Mouse (Mus musculus) midbrain, postnatal 0 days (tissue): Measurements from ENCODE around the gene Arid1b. TPM values are rescaled to one million over a fixed set of nuclear protein-coding genes. Genes with fewer than 3 reads are reported as not detected.

Experiments
- ATAC-seq: fragments of 200-750 bp; cut with Nextera tagmentation; 2 replicates; pipeline ENCODE4 v1.8.0; 2017; ENCODE audit warnings: moderate number of reproducible peaks, mild to moderate bottlenecking, moderate TSS enrichment, moderate library complexity; ENCODE audit not compliant: low FRiP score
- DNase-seq: peaks from one replicate; pipeline ENCODE4 v3.0.0-alpha.2; 2015; ENCODE audit warnings: low spot score
- H3K27ac ChIP-seq: fragments of 300-500 bp; sonication (generic); 2 replicates; pipeline ENCODE4 v1.5.1; 2014; ENCODE audit warnings: low read depth, mild to moderate bottlenecking, low read length, mixed read lengths
- H3K27me3 ChIP-seq: fragments of 300-500 bp; sonication (generic); 2 replicates; pipeline ENCODE4 v1.6.1; 2014; ENCODE audit warnings: low read length, control low read depth, mixed read lengths; ENCODE audit not compliant: insufficient read depth
- H3K36me3 ChIP-seq: fragments of 300-500 bp; sonication (generic); 2 replicates; pipeline ENCODE4 v1.6.1; 2014; ENCODE audit warnings: low read length, control low read depth, mixed read lengths; ENCODE audit not compliant: insufficient read depth
- H3K4me1 ChIP-seq: fragments of 300-500 bp; sonication (generic); 2 replicates; pipeline ENCODE4 v1.6.1; 2014; ENCODE audit warnings: mild to moderate bottlenecking, control low read depth, antibody characterized with exemption, low read length, mixed read lengths; ENCODE audit not compliant: insufficient read depth
- H3K4me2 ChIP-seq: fragments of 300-500 bp; sonication (generic); 2 replicates; pipeline ENCODE4 v1.6.1; 2014; ENCODE audit warnings: low read depth, mild to moderate bottlenecking, low read length, mixed read lengths; ENCODE audit not compliant: poor library complexity, severe bottlenecking
- H3K4me3 ChIP-seq: fragments of 300-500 bp; sonication (generic); 2 replicates; pipeline ENCODE4 v1.5.1; 2014; ENCODE audit warnings: low read depth, mild to moderate bottlenecking, low read length, moderate library complexity
- H3K9ac ChIP-seq: fragments of 300-500 bp; sonication (generic); replicated peaks from 2 replicates; pipeline ENCODE4 v1.6.1; 2014; ENCODE audit warnings: mild to moderate bottlenecking, low read length, moderate library complexity, mixed read lengths; ENCODE audit not compliant: poor library complexity, severe bottlenecking
- H3K9me3 ChIP-seq: fragments of 300-500 bp; sonication (generic); 2 replicates; pipeline ENCODE4 v1.6.1; 2016; ENCODE audit warnings: low read length, control low read depth
- CTCF ChIP-seq: IDR thresholded peaks from 2 replicates; pipeline ENCODE4 v1.5.1; 2016; ENCODE audit warnings: antibody characterized with exemption, mild to moderate bottlenecking
- WGBS: fragments of 180-500 bp; shearing (Covaris S2); extraction: QIAGEN DNeasy Blood & Tissue Kit; methylation state at CpG from one replicate; pipeline ENCODE4 v1.1.7; 2014; 5-methylcytosine and 5-hydroxymethylcytosine counted together
- polyA plus RNA-seq: library from polyadenylated mRNA; unstranded; fragments of >200 nt; fragmentation: Nextera tagmentation; extraction: Ambion mirVana; gene quantifications from 2 replicates; pipeline ENCODE4 v1.2.1, GENCODE M21; 2015
- total RNA-seq: library from RNA; depleted of rRNA; stranded (reverse); fragments of >200 nt; gene quantifications from 2 replicates; pipeline ENCODE4 v1.2.3, GENCODE M21; 2014

Arid1b gene
- total and polyA plus RNA-seq, 2 experiments from 2014 or later: 11.9 to 73.3 TPM

- DNase-seq: no peak
Observed at GRCm38 (mm10) chr17:4972261-4972660, 21.9 kb upstream of the Arid1b start.

GRCm38 (mm10) chr17:4974736-4975135 is 19.4 kb upstream of the Arid1b start:
- Histone ChIP-seq H3K27me3 (no peaks in the 10 kb centered on the region), H3K9ac (no peak overlapping the region), H3K9me3 (no peaks in the 10 kb centered on the region), H3K36me3 (no peaks in the 10 kb centered on the region), H3K27ac (no peak overlapping the region), H3K4me2 (no peak overlapping the region), H3K4me3 (no peak overlapping the region), H3K4me1 (no peaks in the 10 kb centered on the region)
- TF ChIP-seq CTCF: no peak
- ATAC-seq (no peak), DNase-seq (peak; percentile 84)
- 73% methylated on average over 11 of the region's 11 CpGs for WGBS

More at GRCm38 (mm10) chr17:4972261-4972660, 21.9 kb upstream of the Arid1b start:
- ATAC-seq: no peak
- 47% methylated on average over 6 of the region's 6 CpGs for whole genome bisulfite sequencing
- Histone ChIP-seq H3K36me3 (no peaks in the 10 kb centered on the region), H3K9ac (no peak overlapping the region), H3K4me1 (no peaks in the 10 kb centered on the region), H3K27ac (no peak overlapping the region; the same call in 1 of the 2 replicates), H3K4me3 (no peak overlapping the region), H3K27me3 (no peaks in the 10 kb centered on the region), H3K4me2 (no peak overlapping the region), H3K9me3 (no peaks in the 10 kb centered on the region)
- no peak for TF ChIP-seq CTCF

- Histone ChIP-seq H3K9ac (no peak overlapping the region), H3K27ac (no peak overlapping the region), H3K27me3 (no peaks in the 10 kb centered on the region), H3K9me3 (no peaks in the 10 kb centered on the region), H3K4me1 (no peaks in the 10 kb centered on the region), H3K36me3 (no peaks in the 10 kb centered on the region), H3K4me3 (no peak overlapping the region), H3K4me2 (no peak overlapping the region)
- ATAC-seq (no peak), DNase-seq (no peak)
- WGBS: 89% methylated on average over 7 of the region's 7 CpGs
- TF ChIP-seq CTCF: no peak
Observed at GRCm38 (mm10) chr17:4980151-4980550, 14.0 kb upstream of the Arid1b start.

GRCm38 (mm10) chr17:4982819-4983218 is 11.3 kb upstream of the Arid1b start:
- Histone ChIP-seq H3K9ac (no peak overlapping the region), H3K4me1 (no peaks in the 10 kb centered on the region), H3K27ac (no peak overlapping the region), H3K9me3 (no peaks in the 10 kb centered on the region), H3K4me3 (no peak overlapping the region), H3K4me2 (no peak overlapping the region), H3K36me3 (no peaks in the 10 kb centered on the region), H3K27me3 (no peaks in the 10 kb centered on the region)
- DNase-seq (no peak), ATAC-seq (no peak)
- 95% methylated on average over 5 of the region's 5 CpGs for WGBS
- no peak for TF ChIP-seq CTCF

- Histone ChIP-seq H3K4me2 (no peak overlapping the region), H3K27me3 (no peaks in the 10 kb centered on the region), H3K9me3 (no peaks in the 10 kb centered on the region), H3K4me3 (no peak overlapping the region), H3K36me3 (no peaks in the 10 kb centered on the region), H3K27ac (no peak overlapping the region), H3K9ac (no peak overlapping the region), H3K4me1 (no peaks in the 10 kb centered on the region)
- no peak for TF ChIP-seq CTCF
- 89% methylated on average over 7 of the region's 7 CpGs for WGBS
- no peak for ATAC-seq
- DNase-seq: no peak
Observed at GRCm38 (mm10) chr17:4984691-4985090, 9.4 kb upstream of the Arid1b start.

GRCm38 (mm10) chr17:4990911-4991560 is 3.1 kb upstream of the Arid1b start:
- Histone ChIP-seq H3K4me1 (no peaks in the 10 kb centered on the region), H3K4me3 (no peak overlapping the region), H3K36me3 (no peaks in the 10 kb centered on the region), H3K9ac (no peak overlapping the region), H3K27ac (no peak overlapping the region), H3K27me3 (no peaks in the 10 kb centered on the region), H3K4me2 (no peak overlapping the region), H3K9me3 (no peaks in the 10 kb centered on the region)
- TF ChIP-seq CTCF: no peak
- DNase-seq: no peak
- no peak for ATAC-seq
- WGBS: 20% methylated on average over 16 of the region's 16 CpGs
